8 mouse cellular contexts compared by ENCODE assay signal in genomic region chr9:50617794-50618330, GRCm38 (mm10). TPM values are rescaled to one million over a fixed set of nuclear protein-coding genes. Genes with fewer than 3 reads are reported as not detected.
A peak's percentile ranks its signal among the peaks of the same experiment; 100 is the strongest.
DNase-seq lines count a peak whose midpoint lies in the region; ATAC-seq and TF ChIP-seq lines count a peak whose summit lies in the region.

No protein-coding gene starts in this region.

- no peaks in the 10 kb centered on the region for H3K27me3 ChIP-seq in kidney, embryonic 14.5 days (ENCODE audit: control insufficient read depth, insufficient read depth, low read length)
- H3K27me3 ChIP-seq in embryonic facial prominence, embryonic 13.5 days = no peaks in the 10 kb centered on the region
- no peaks in the 10 kb centered on the region for H3K27me3 ChIP-seq in hindbrain, postnatal 0 days (ENCODE audit: insufficient read depth, low read length)
- H3K27me3 ChIP-seq in midbrain, embryonic 15.5 days (replicated peaks) = no peaks in the 10 kb centered on the region

- H3K9ac ChIP-seq in kidney, embryonic 14.5 days (ENCODE audit: low read depth, low read length) = no peak overlapping the region; the same call in 1 of the 2 replicates
- no peak overlapping the region for H3K9ac ChIP-seq in embryonic facial prominence, embryonic 13.5 days
- H3K9ac ChIP-seq in hindbrain, postnatal 0 days (replicated peaks; ENCODE audit: low read length) = no peak overlapping the region
- H3K9ac ChIP-seq in midbrain, embryonic 15.5 days = no peak overlapping the region

- no peak overlapping the region for H3K27ac ChIP-seq in kidney, embryonic 14.5 days (ENCODE audit: low read depth, low read length)
- H3K27ac ChIP-seq in embryonic facial prominence, embryonic 13.5 days = no peak overlapping the region
- H3K27ac ChIP-seq in hindbrain, postnatal 0 days = no peak overlapping the region
- no peak overlapping the region for H3K27ac ChIP-seq in midbrain, embryonic 15.5 days

- ATAC-seq in kidney, embryonic 14.5 days (ENCODE audit: low FRiP score, low TSS enrichment) = no peak
- no peak for ATAC-seq in embryonic facial prominence, embryonic 13.5 days (ENCODE audit: insufficient number of reproducible peaks, insufficient read depth, low FRiP score, low TSS enrichment, low read depth)
- no peak for ATAC-seq in hindbrain, postnatal 0 days
- peak; percentile 43; the same call in 1 of the 2 replicates for ATAC-seq in midbrain, embryonic 15.5 days (replicated peaks)
- ATAC-seq in cerebellum, adult (ENCODE audit: insufficient number of reproducible peaks, low FRiP score, low TSS enrichment) = no peak

- peak overlapping the region; percentile 61 for H3K4me2 ChIP-seq in kidney, embryonic 14.5 days (replicated peaks; ENCODE audit: low read depth, low read length)
- H3K4me2 ChIP-seq in embryonic facial prominence, embryonic 13.5 days = peak overlapping the region; percentile 77
- H3K4me2 ChIP-seq in hindbrain, postnatal 0 days (ENCODE audit: low read depth, low read length) = peak overlapping the region; percentile 75
- peak overlapping the region; percentile 82 for H3K4me2 ChIP-seq in midbrain, embryonic 15.5 days

- no peak for DNase-seq in kidney, postnatal 10 days
- no peak for DNase-seq in hindbrain, postnatal 0 days (ENCODE audit: low spot score)
- DNase-seq in urinary bladder, postnatal 10 days (ENCODE audit: low spot score) = no peak
- DNase-seq in retina, embryonic 14.5 days (ENCODE audit: low spot score) = no peak

- WGBS in kidney, embryonic 14.5 days = 64% methylated on average over 9 of the region's 9 CpGs
- WGBS in embryonic facial prominence, embryonic 13.5 days = 60% methylated on average over 9 of the region's 9 CpGs
- WGBS in hindbrain, postnatal 0 days = 65% methylated on average over 9 of the region's 9 CpGs
- WGBS in midbrain, embryonic 15.5 days = 62% methylated on average over 9 of the region's 9 CpGs

- no peak for TF ChIP-seq CTCF in hindbrain, postnatal 0 days (IDR thresholded peaks at IDR 0.05; ENCODE audit: low read depth)

- peaks cover 7% of the 10 kb centered on the region; the same call in 1 of the 2 replicates for H3K4me1 ChIP-seq in kidney, embryonic 14.5 days (ENCODE audit: control insufficient read depth, insufficient read depth, low read length)
- H3K4me1 ChIP-seq in embryonic facial prominence, embryonic 13.5 days = peaks cover 15% of the 10 kb centered on the region
- peaks cover 4% of the 10 kb centered on the region; the same call in 1 of the 2 replicates for H3K4me1 ChIP-seq in hindbrain, postnatal 0 days (ENCODE audit: insufficient read depth, low read length)
- H3K4me1 ChIP-seq in midbrain, embryonic 15.5 days = peaks cover 19% of the 10 kb centered on the region

- peaks cover 24% of the 10 kb centered on the region for H3K36me3 ChIP-seq in kidney, embryonic 14.5 days (ENCODE audit: control insufficient read depth, insufficient read depth, low read length)
- H3K36me3 ChIP-seq in embryonic facial prominence, embryonic 13.5 days = peaks cover 22% of the 10 kb centered on the region
- H3K36me3 ChIP-seq in hindbrain, postnatal 0 days (ENCODE audit: insufficient read depth, low read length) = peaks cover 16% of the 10 kb centered on the region; the same call in 1 of the 2 replicates
- peaks cover 20% of the 10 kb centered on the region for H3K36me3 ChIP-seq in midbrain, embryonic 15.5 days (replicated peaks)

- peak overlapping the region; percentile 94 for H3K4me3 ChIP-seq in kidney, embryonic 14.5 days (ENCODE audit: low read length)
- H3K4me3 ChIP-seq in embryonic facial prominence, embryonic 13.5 days = peak overlapping the region; percentile 100
- H3K4me3 ChIP-seq in hindbrain, postnatal 0 days (ENCODE audit: low read length) = peak overlapping the region; percentile 98
- H3K4me3 ChIP-seq in midbrain, embryonic 15.5 days = peak overlapping the region; percentile 71

- H3K9me3 ChIP-seq in kidney, embryonic 14.5 days (ENCODE audit: control insufficient read depth, low read length) = no peaks in the 10 kb centered on the region
- no peaks in the 10 kb centered on the region for H3K9me3 ChIP-seq in embryonic facial prominence, embryonic 13.5 days
- H3K9me3 ChIP-seq in hindbrain, postnatal 0 days (ENCODE audit: low read length) = no peaks in the 10 kb centered on the region
- no peaks in the 10 kb centered on the region for H3K9me3 ChIP-seq in midbrain, embryonic 15.5 days

RNA-seq across cellular contexts. Expression of gene Nkapd1, which starts 0.6 kb away (rescaled TPM):
- polyA plus RNA-seq in kidney, embryonic 14.5 days (2014; fragmentation: Nextera tagmentation; extraction: Ambion mirVana) = 28.4 and 28.5 TPM in 2 replicates
- polyA plus RNA-seq in embryonic facial prominence, embryonic 13.5 days (2015; fragmentation: Nextera tagmentation; extraction: Ambion mirVana) = 28.6 and 30.1 TPM in 2 replicates
- total RNA-seq in hindbrain, postnatal 0 days (2014; rRNA removed) = 10.7 and 15.0 TPM in 2 replicates
- polyA plus RNA-seq in hindbrain, postnatal 0 days (2015; fragmentation: Nextera tagmentation; extraction: Ambion mirVana) = 20.2 and 21.2 TPM in 2 replicates
- 20.0 and 20.3 TPM in 2 replicates for polyA plus RNA-seq in midbrain, embryonic 15.5 days (2015; fragmentation: Nextera tagmentation; extraction: Ambion mirVana)

RNA-seq across cellular contexts. Expression of gene Pih1d2, which starts 0.7 kb away (rescaled TPM):
- 6.1 and 8.1 TPM in 2 replicates for polyA plus RNA-seq in kidney, embryonic 14.5 days (2014; fragmentation: Nextera tagmentation; extraction: Ambion mirVana)
- polyA plus RNA-seq in embryonic facial prominence, embryonic 13.5 days (2015; fragmentation: Nextera tagmentation; extraction: Ambion mirVana) = 2.7 and 3.7 TPM in 2 replicates
- 1.2 and 2.6 TPM in 2 replicates for total RNA-seq in hindbrain, postnatal 0 days (2014; rRNA removed)
- polyA plus RNA-seq in hindbrain, postnatal 0 days (2015; fragmentation: Nextera tagmentation; extraction: Ambion mirVana) = 5.5 and 7.7 TPM in 2 replicates
- 4.7 and 5.6 TPM in 2 replicates for polyA plus RNA-seq in midbrain, embryonic 15.5 days (2015; fragmentation: Nextera tagmentation; extraction: Ambion mirVana)

RNA-seq across cellular contexts. Expression of gene Timm8b, which starts 14.2 kb away (rescaled TPM):
- polyA plus RNA-seq in kidney, embryonic 14.5 days (2014; fragmentation: Nextera tagmentation; extraction: Ambion mirVana) = 301 and 415 TPM in 2 replicates
- 286 and 288 TPM in 2 replicates for polyA plus RNA-seq in embryonic facial prominence, embryonic 13.5 days (2015; fragmentation: Nextera tagmentation; extraction: Ambion mirVana)
- 131 and 165 TPM in 2 replicates for total RNA-seq in hindbrain, postnatal 0 days (2014; rRNA removed)
- polyA plus RNA-seq in hindbrain, postnatal 0 days (2015; fragmentation: Nextera tagmentation; extraction: Ambion mirVana) = 442 and 445 TPM in 2 replicates
- polyA plus RNA-seq in midbrain, embryonic 15.5 days (2015; fragmentation: Nextera tagmentation; extraction: Ambion mirVana) = 322 and 333 TPM in 2 replicates

RNA-seq across cellular contexts. Expression of gene Sdhd, which starts 14.2 kb away (rescaled TPM):
- polyA plus RNA-seq in kidney, embryonic 14.5 days (2014; fragmentation: Nextera tagmentation; extraction: Ambion mirVana) = 365 and 387 TPM in 2 replicates
- 241 and 249 TPM in 2 replicates for polyA plus RNA-seq in embryonic facial prominence, embryonic 13.5 days (2015; fragmentation: Nextera tagmentation; extraction: Ambion mirVana)
- 217 and 251 TPM in 2 replicates for total RNA-seq in hindbrain, postnatal 0 days (2014; rRNA removed)
- 355 and 363 TPM in 2 replicates for polyA plus RNA-seq in hindbrain, postnatal 0 days (2015; fragmentation: Nextera tagmentation; extraction: Ambion mirVana)
- polyA plus RNA-seq in midbrain, embryonic 15.5 days (2015; fragmentation: Nextera tagmentation; extraction: Ambion mirVana) = 232 and 244 TPM in 2 replicates

RNA-seq across cellular contexts. Expression of gene Dlat, which starts 41.7 kb away (rescaled TPM):
- 48.1 and 60.9 TPM in 2 replicates for polyA plus RNA-seq in kidney, embryonic 14.5 days (2014; fragmentation: Nextera tagmentation; extraction: Ambion mirVana)
- 38.0 and 42.4 TPM in 2 replicates for polyA plus RNA-seq in embryonic facial prominence, embryonic 13.5 days (2015; fragmentation: Nextera tagmentation; extraction: Ambion mirVana)
- total RNA-seq in hindbrain, postnatal 0 days (2014; rRNA removed) = 72.2 and 77.4 TPM in 2 replicates
- 65.1 and 69.2 TPM in 2 replicates for polyA plus RNA-seq in hindbrain, postnatal 0 days (2015; fragmentation: Nextera tagmentation; extraction: Ambion mirVana)
- 43.9 and 51.9 TPM in 2 replicates for polyA plus RNA-seq in midbrain, embryonic 15.5 days (2015; fragmentation: Nextera tagmentation; extraction: Ambion mirVana)
